Mouse (Mus musculus): ENCODE data around the gene Ankrd6.

The Ankrd6 gene

GRCm38 (mm10) chr4:32948696-32949095 lies 1.9 kb downstream of the Ankrd6 start:
- DNase-seq, result no peak

- DNase-seq, result no peak
These were observed 3.0 kb downstream of the Ankrd6 start for GRCm38 (mm10) chr4:32947631-32948030.

DNA sequence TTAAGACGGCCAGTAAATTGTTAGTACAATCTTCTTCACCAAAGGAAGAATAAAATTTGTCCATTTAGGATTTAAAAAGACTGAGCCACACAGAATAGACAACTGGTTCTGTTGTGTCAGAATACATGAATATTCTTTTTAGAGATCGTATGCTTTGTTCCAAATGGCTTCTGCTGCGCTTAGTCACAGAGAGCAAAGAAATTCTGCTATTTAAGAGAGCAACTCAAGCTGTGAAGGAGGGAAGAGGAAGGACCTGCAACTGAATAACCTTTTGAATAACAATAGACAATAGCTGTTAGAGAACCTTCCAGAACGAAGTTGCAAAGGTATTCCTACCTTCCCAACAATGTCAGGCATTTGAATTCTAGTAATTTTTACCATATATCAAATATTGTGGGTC lies 9.7 kb downstream of the Ankrd6 start:
- no peak for DNase-seq

DNA sequence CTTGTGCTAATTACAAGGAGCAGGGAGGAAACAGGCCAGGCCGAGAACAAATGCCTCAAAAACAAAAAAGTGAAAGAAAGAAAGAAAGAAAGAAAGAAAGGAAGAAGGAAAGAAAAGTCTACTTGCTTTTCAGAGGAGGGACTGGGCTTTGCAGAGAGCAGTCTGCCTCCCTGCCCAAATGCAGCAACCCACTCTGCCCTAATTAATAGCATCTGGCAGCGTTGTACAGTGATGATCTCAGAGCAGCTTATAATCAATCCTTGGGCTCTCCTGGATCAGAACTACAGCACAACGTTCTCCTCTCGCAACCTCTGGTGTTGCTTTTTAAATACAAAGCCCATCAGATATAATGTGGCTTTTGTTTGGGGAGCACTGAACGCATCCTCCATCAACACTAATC lies 10.7 kb downstream of the Ankrd6 start:
- DNase-seq, result no peak

DNA sequence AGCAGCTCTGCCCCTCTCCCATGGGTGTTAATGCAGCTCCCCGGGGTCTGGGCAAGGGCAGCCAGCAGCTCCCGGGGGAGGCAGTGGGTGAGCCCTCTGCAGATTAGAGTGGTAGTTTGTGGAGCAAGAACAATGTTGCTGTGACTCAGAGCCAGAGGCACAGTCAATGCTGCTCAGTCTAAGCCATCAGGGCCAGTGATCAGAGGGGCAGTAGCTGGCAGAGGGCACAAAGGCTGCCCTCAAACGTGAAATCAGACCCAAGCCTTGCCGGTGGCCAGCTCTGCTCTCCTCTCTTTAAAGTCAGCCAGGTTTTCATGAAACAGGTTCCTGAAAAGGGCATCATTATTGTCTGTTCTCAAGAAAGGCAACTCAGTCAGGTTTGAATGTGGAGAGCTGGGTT lies 11.1 kb downstream of the Ankrd6 start:
- DNase-seq, result no peak

DNA sequence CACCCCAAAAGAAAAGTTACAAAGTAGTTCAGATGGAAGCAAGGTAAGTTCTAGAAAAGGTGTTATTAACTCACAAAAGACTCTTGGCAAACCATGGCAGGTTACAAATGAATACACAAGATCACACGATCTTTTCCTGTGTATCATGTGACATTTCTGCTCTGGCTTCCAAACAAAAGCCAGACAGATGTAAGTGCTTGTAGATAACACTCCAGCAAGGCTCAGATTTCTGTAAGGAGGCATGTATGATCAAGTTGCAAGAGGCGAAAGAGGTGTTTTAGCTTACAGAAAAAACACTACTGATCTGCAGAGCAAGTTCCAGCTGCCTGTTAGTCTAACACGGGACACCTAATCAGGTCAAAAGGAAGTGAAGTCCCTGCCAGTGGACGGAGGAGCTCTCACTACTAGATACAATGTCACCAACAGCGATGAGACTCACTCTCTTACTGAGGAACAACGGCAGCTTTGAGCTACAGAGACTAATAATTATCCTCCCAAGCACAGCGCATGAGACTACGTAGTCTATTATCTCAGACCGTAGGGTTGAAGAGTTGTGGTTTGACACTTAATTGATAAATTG lies 13.8 kb downstream of the Ankrd6 start:
- DNase-seq, result no peak

DNA sequence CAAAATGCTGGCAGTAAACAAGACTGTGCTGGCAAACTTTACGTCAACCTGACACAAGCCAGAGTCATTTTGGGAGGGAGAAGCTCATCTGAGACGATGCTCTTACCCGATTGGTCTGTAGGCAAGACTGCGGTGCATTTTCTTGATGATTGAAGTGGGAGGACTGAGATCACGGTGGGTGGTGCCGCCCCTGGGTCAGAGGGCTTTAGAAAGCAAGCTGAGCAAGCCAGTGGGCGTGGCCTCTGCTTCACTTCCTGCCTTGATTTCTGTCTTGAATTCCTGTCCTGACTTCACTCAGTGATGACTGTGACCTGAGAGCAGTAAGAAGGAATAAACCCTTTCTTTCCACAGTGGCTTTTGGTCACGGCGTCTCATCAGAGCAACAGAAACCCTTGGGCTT lies 18.6 kb downstream of the Ankrd6 start:
- no peak for DNase-seq

- DNase-seq, result no peak
These were observed 20.9 kb downstream of the Ankrd6 start for GRCm38 (mm10) chr4:32929750-32930149.

- DNase-seq, result no peak
These were observed 21.8 kb downstream of the Ankrd6 start for GRCm38 (mm10) chr4:32928692-32929448.

DNA sequence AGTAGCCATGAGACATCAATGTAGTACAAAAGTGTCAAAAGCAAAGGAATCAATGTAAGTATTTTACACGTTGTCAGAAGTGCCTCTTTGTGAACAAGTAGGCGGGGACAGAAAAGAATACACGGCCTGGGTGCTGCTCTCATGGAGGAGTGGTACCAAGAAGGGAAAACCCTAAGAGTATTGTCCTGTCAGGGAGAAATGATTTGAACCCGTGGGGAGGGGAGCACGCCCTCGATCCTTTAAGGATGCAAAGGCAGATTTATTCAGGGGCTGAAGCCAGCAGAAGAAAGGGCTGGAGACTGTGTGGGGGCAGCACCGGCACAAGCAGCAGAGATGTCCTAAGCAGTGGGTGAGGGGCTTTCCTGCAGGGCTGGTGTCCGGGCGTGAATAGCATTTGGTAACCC lies 26.7 kb downstream of the Ankrd6 start:
- no peak for DNase-seq

DNA sequence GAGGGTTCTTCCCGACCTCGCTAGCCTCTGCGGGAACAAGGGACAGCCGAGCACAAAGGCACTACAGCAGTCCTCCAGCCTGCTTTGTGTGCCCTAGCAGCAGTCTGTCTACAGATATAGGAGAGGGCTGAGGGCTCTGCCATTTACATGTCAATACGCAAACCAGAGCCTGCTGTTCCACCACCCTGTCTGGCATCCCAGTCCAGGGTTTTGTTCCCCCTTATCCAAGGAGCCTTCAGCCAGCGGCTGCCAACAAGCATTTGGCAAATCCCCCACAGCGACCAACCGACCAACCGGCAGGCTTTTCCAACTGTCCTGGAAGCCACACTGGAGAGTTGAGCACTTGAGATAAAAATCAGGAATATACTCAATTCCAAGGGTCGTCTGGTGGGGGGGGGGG lies 27.2 kb downstream of the Ankrd6 start:
- DNase-seq, result no peak

DNA sequence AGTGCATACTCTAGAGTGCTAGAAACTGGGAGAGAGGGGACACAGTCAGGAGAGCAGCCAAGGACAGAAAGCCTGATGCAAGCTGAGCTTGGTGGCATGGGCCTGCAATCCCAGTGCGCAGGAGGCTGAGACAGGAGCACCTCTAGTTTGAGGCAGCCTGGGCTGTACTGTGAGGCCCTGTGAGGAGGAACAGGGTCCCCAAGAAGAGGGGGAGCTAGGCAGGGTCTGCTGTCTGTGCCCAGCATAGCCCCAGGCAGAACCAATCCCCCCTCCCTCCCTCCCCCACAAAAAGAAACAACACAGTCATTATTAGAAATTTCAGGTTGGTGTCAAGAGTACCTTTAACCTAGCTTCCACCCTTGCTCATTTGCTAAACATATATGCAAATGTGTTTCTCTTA lies 27.8 kb downstream of the Ankrd6 start:
- no peak for DNase-seq

DNA sequence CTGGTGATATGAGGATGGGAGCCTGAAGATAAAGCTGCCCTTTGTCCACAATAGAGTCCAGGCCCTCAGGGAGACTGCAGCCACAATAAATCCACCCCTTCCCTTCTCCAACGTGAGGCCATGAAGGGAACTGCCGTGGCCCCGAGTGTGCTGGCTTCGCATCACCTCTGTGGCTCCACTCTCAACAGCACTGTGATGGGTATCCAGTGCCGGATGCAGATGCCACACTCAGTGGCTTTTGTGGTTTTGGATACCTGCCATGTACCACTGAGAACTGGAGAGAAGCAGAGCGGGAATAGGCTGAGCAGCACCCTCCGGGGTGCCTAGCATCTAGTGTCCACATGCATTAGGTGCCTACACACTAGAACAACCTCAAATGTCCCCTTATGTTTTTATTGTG lies 29.8 kb downstream of the Ankrd6 start:
- DNase-seq, result no peak

- DNase-seq, result no peak
These were observed 32.1 kb downstream of the Ankrd6 start for GRCm38 (mm10) chr4:32918571-32918970.

DNA sequence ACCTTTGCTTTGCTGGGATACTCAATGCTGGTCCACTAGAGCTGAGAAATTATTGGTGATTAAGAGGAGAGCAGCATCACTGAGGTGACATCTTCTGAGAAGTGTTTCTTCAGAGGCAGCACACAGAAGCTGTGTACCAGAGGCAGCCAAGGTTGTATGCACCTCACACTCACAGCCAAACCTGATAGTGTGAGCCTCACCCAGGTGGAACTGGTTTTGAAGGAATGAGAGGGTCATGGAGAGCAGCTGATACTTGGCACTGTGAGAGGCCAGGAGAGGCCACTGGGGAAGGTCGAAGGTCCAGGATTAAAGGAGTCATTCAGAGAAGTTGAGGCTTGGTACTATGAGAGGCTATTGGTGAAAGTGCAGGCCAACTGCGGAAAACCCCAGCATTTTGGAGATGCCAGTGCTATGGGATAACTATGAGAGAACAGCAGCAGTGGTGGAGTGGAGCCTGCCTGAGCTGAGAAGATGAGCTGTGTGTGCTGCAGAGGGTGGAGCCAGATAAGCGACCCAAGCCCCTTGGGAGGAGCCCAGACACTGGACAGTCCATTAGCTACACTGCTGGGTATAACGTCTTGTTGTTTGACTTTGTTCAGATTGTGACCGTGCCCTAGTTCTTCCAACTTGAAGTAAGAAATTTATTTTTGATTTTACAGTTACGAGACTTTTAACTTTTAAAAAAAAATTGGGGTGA lies 33.8 kb downstream of the Ankrd6 start:
- peak; percentile 7 for DNase-seq

GRCm38 (mm10) chr4:32915928-32916327 lies 34.7 kb downstream of the Ankrd6 start:
- DNase-seq, result peak; percentile 7

DNA sequence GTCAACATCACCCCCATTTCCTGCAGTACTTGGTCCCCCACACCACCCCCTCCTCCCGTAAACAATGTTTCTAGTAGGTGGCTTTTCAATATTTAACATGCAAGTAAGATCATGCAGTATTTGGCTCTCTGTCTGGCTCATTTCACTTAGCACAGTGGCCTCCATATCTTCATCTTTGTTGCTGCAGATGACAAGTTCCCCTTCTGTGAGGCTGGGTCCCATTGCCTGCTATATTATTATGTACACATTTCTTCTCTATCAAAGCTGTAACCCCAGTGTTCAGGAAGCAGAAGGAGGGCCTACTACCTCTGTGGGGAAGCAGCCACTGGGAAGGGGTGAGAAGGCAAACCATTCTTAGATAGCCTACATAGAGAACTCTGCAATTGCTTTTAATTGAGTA lies 40.6 kb downstream of the Ankrd6 start:
- no peak for DNase-seq

DNA sequence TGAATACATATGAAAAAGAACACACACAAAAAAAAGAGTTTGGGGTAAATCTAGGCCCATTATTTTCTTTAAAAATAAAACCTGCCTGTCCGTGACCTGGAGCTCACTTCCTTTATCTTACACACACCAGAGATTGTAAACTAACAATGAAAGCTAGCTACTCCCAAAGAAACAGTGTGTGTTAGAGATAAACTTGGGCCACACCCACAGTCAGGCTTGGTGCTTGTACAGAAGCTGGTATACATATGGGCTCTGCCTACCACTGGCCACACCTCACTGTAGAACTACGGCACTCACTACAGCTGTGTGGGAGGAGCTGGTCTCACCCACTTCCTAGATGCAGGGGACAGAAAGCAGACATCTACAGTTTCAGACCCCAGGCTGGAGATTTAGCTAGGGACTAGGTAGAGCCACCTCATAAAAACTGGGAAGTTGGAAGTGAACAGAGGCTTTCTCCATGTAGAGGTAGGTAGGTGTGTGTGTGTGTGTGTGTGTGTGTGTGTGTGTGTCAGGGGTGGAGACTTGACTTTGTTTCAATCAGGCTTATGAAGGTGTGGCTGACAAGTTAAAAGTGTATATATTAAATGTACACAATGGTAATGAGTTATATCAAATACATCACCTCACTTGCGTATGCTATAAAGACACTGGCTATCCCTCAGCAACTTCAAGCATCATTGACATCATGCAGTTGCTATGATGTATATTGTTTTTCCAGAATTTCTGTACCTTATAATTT lies 41.2 kb downstream of the Ankrd6 start:
- DNase-seq, result no peak

DNA sequence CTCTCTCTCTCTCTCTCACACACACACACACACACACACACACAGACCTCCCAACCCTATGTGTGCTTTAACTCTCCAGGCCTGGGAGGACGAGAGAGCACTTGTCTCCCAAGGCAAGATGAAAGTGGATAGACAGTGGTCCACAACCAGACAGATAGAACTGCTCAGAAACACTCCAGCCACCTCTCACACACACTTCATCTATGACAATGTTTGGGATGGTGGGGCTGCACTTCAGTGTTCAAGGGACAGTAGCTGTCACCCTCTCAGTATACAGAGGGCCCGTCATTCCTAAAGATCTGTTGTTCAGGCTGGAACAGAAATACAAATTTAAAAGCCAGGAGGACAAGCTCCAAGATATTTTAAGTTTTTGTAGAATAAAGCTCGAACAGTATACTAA lies 43.0 kb downstream of the Ankrd6 start:
- DNase-seq, result no peak

DNA sequence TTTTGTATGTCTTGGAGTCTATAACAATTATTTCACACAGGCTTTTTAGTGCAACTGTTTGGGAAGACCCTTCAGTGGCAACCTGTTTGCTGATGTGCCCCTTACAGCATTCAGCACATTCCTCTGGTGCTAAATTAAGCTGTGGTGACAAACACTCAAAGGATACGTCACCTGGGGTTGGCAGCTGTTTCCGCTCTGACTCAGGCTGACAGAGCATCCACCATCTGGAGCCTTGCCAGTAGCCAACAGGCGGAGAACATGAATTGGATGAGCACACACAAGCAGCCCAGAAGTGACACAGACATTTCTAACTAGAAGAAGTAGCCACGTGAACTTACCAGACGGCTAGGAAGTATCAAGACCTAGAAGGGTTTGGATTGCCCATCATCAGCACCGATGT lies 44.0 kb downstream of the Ankrd6 start:
- peak; percentile 16 for DNase-seq

DNA sequence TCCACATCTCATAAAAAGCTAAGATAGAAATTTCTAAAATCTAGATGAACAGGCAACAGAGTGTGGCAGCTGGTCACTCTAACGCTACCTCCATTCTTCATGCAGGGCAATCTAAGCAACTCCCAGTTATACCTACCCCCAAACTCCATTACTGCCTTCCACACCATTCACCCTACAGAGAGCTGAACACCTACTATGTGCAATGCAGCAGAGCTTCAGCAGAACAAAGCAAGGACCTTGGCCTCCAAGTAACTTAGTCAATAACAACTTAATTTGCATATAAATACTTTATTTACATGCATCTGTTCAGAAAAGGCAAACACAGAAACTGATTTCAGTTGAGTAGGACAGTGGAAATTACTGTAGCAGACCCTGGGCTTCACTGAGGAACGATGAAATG lies 44.7 kb downstream of the Ankrd6 start:
- no peak for DNase-seq

- no peak for DNase-seq
These were observed 45.3 kb downstream of the Ankrd6 start for GRCm38 (mm10) chr4:32905381-32905780.

- no peak for DNase-seq
These were observed 46.8 kb downstream of the Ankrd6 start for GRCm38 (mm10) chr4:32903826-32904225.

DNA sequence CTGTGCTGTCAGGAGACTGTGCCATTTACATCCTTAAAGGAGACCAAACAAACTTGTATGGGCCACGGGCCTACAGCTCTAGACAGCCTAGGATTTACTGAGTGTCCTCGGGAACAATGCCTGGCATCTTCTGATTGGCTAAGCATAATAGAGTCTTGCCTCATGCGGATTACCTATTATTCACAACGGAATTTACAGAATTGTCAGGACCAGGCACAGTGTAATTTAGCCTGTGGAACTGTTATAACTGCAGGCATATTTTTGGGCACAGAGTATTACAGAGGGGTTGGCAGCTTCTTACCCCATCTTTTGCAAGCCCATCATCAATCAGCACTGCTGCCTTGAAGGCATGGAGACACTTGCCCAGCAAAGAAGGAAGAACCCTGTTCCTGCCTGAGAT lies 51.6 kb downstream of the Ankrd6 start:
- no peak for DNase-seq

All from kidney, adult 18-20 months (tissue).